Mouse (Mus musculus) naive thymus-derived CD4-positive, alpha-beta T cell, adult 2 months (primary cell): ENCODE measurements around the gene Lrrc18.

Experiments
- DNase-seq: peaks from one replicate; pipeline ENCODE4 v3.0.0-alpha.2; 2011; ENCODE audit warnings: low read depth

Gene Lrrc18

GRCm38 (mm10) chr14:33053441-33053840, 62.3 kb downstream of the Lrrc18 start:
- no peak for DNase-seq

GRCm38 (mm10) chr14:33058881-33059660, 67.9 kb downstream of the Lrrc18 start:
- DNase-seq: no peak

- no peak for DNase-seq
Observed at GRCm38 (mm10) chr14:33062996-33063395, 71.8 kb downstream of the Lrrc18 start.
